Comparison of ENCODE assay signal across 29 mouse cellular contexts in genomic region chr7:93424717-93425116, GRCm38 (mm10).
DNase-seq lines count a peak whose midpoint lies in the region; ATAC-seq and TF ChIP-seq lines count a peak whose summit lies in the region.
"Had no signal": no experiment of that assay in that cellular context is flagged by ENCODE, and none has a peak within 500 bp of the region (broad histone marks: within the 10 kb centered on the region; RNA-seq: fewer than 3 reads in every experiment).

No protein-coding gene starts in this region.

- no peak overlapping the region for H3K27ac ChIP-seq in forebrain, postnatal 0 days (ENCODE audit: low read depth, low read length)
- no peak overlapping the region for H3K27ac ChIP-seq in forebrain, embryonic 11.5 days (ENCODE audit: low read depth, low read length)
- H3K27ac ChIP-seq in heart, embryonic 12.5 days (ENCODE audit: poor library complexity, severe bottlenecking), result no peak overlapping the region
- no peak overlapping the region for H3K27ac ChIP-seq in heart, postnatal 0 days (ENCODE audit: low read depth)
- no peak overlapping the region for H3K27ac ChIP-seq in lung, postnatal 0 days (ENCODE audit: low read length)
- H3K27ac ChIP-seq: embryonic facial prominence, embryonic 12.5 days; forebrain, embryonic 15.5 days; gastrocnemius, adult 2 months; kidney, embryonic 15.5 days; limb, embryonic 12.5 days; liver, embryonic 15.5 days; lung, embryonic 15.5 days; stomach, embryonic 15.5 days had no signal

- ATAC-seq in forebrain, postnatal 0 days, result no peak; the same call in 1 of the 2 replicates
- ATAC-seq in forebrain, embryonic 11.5 days (replicated peaks; ENCODE audit: low FRiP score), result no peak
- ATAC-seq in heart, embryonic 12.5 days (ENCODE audit: insufficient number of reproducible peaks, low FRiP score), result peak; percentile 53; the same call in 1 of the 2 replicates
- ATAC-seq in heart, postnatal 0 days (ENCODE audit: insufficient read depth, low read depth), result no peak
- ATAC-seq in lung, postnatal 0 days, result no peak
- ATAC-seq: activated CD4-positive, CD25-positive, alpha-beta regulatory T cell, adult 4 months; forebrain, embryonic 15.5 days; hindbrain, embryonic 16.5 days had no signal

- H3K4me1 ChIP-seq in forebrain, postnatal 0 days (ENCODE audit: insufficient read depth), result no peaks in the 10 kb centered on the region
- no peaks in the 10 kb centered on the region for H3K4me1 ChIP-seq in forebrain, embryonic 11.5 days (replicated peaks; ENCODE audit: control insufficient read depth, insufficient read depth, low read length)
- no peaks in the 10 kb centered on the region for H3K4me1 ChIP-seq in heart, embryonic 12.5 days (replicated peaks)
- H3K4me1 ChIP-seq in heart, postnatal 0 days (ENCODE audit: control insufficient read depth, insufficient read depth), result no peaks in the 10 kb centered on the region
- H3K4me1 ChIP-seq in lung, postnatal 0 days (ENCODE audit: insufficient read depth, low read depth, low read length), result no peaks in the 10 kb centered on the region
- H3K4me1 ChIP-seq: embryonic facial prominence, embryonic 12.5 days; forebrain, embryonic 15.5 days; kidney, embryonic 15.5 days; limb, embryonic 12.5 days; liver, embryonic 15.5 days; lung, embryonic 15.5 days; stomach, embryonic 15.5 days had no signal

- H3K9me3 ChIP-seq in forebrain, postnatal 0 days (ENCODE audit: low read length), result no peaks in the 10 kb centered on the region
- H3K9me3 ChIP-seq in forebrain, embryonic 11.5 days (ENCODE audit: control insufficient read depth, low read length), result no peaks in the 10 kb centered on the region
- no peaks in the 10 kb centered on the region for H3K9me3 ChIP-seq in heart, embryonic 12.5 days (replicated peaks)
- no peaks in the 10 kb centered on the region for H3K9me3 ChIP-seq in heart, postnatal 0 days (replicated peaks; ENCODE audit: control insufficient read depth, low read length)
- no peaks in the 10 kb centered on the region for H3K9me3 ChIP-seq in lung, postnatal 0 days (ENCODE audit: low read length)
- H3K9me3 ChIP-seq: embryonic facial prominence, embryonic 12.5 days; forebrain, embryonic 15.5 days; kidney, embryonic 15.5 days; limb, embryonic 12.5 days; liver, embryonic 15.5 days; lung, embryonic 15.5 days; stomach, embryonic 15.5 days had no signal

- no peak for TF ChIP-seq EP300 in heart, postnatal 0 days (IDR thresholded peaks at IDR 0.05; ENCODE audit: low read depth)
- no peak for TF ChIP-seq EP300 in lung, postnatal 0 days (IDR thresholded peaks at IDR 0.05)

- H3K36me3 ChIP-seq in forebrain, postnatal 0 days (ENCODE audit: insufficient read depth), result no peaks in the 10 kb centered on the region
- no peaks in the 10 kb centered on the region for H3K36me3 ChIP-seq in forebrain, embryonic 11.5 days (ENCODE audit: control insufficient read depth, insufficient read depth, low read length)
- H3K36me3 ChIP-seq in heart, embryonic 12.5 days, result no peaks in the 10 kb centered on the region
- no peaks in the 10 kb centered on the region for H3K36me3 ChIP-seq in heart, postnatal 0 days (replicated peaks; ENCODE audit: control insufficient read depth, insufficient read depth, low read length)
- no peaks in the 10 kb centered on the region for H3K36me3 ChIP-seq in lung, postnatal 0 days (ENCODE audit: insufficient read depth, low read length)
- H3K36me3 ChIP-seq: embryonic facial prominence, embryonic 12.5 days; forebrain, embryonic 15.5 days; kidney, embryonic 15.5 days; limb, embryonic 12.5 days; liver, embryonic 15.5 days; lung, embryonic 15.5 days; stomach, embryonic 15.5 days had no signal

- H3K4me2 ChIP-seq in forebrain, postnatal 0 days (ENCODE audit: low read depth), result no peak overlapping the region
- no peak overlapping the region for H3K4me2 ChIP-seq in forebrain, embryonic 11.5 days (ENCODE audit: low read depth, low read length, severe bottlenecking)
- no peak overlapping the region for H3K4me2 ChIP-seq in heart, embryonic 12.5 days
- no peak overlapping the region for H3K4me2 ChIP-seq in heart, postnatal 0 days (ENCODE audit: low read depth, low read length)
- no peak overlapping the region for H3K4me2 ChIP-seq in lung, postnatal 0 days (replicated peaks; ENCODE audit: low read depth, low read length)
- H3K4me2 ChIP-seq: embryonic facial prominence, embryonic 12.5 days; forebrain, embryonic 15.5 days; kidney, embryonic 15.5 days; limb, embryonic 12.5 days; liver, embryonic 15.5 days; lung, embryonic 15.5 days; stomach, embryonic 15.5 days had no signal

- no peak overlapping the region for H3K9ac ChIP-seq in forebrain, postnatal 0 days
- H3K9ac ChIP-seq in forebrain, embryonic 11.5 days (ENCODE audit: low read length), result no peak overlapping the region
- H3K9ac ChIP-seq in heart, embryonic 12.5 days, result no peak overlapping the region
- H3K9ac ChIP-seq in heart, postnatal 0 days (replicated peaks; ENCODE audit: low read depth, low read length), result no peak overlapping the region
- no peak overlapping the region for H3K9ac ChIP-seq in lung, postnatal 0 days (replicated peaks; ENCODE audit: low read depth)
- H3K9ac ChIP-seq: embryonic facial prominence, embryonic 12.5 days; forebrain, embryonic 15.5 days; kidney, embryonic 15.5 days; limb, embryonic 12.5 days; liver, embryonic 15.5 days; lung, embryonic 15.5 days; stomach, embryonic 15.5 days had no signal

- TF ChIP-seq CTCF in forebrain, postnatal 0 days (IDR thresholded peaks at IDR 0.05; ENCODE audit: low read depth), result no peak
- TF ChIP-seq CTCF in heart, postnatal 0 days (IDR thresholded peaks at IDR 0.05; ENCODE audit: low read depth), result no peak
- no peak for TF ChIP-seq CTCF in lung, postnatal 0 days (IDR thresholded peaks at IDR 0.05)

- no peak overlapping the region for H3K4me3 ChIP-seq in forebrain, postnatal 0 days (ENCODE audit: low read depth, low read length)
- H3K4me3 ChIP-seq in forebrain, embryonic 11.5 days (ENCODE audit: low read depth, low read length), result no peak overlapping the region
- H3K4me3 ChIP-seq in heart, embryonic 12.5 days, result no peak overlapping the region
- H3K4me3 ChIP-seq in heart, postnatal 0 days (ENCODE audit: low read depth, low read length), result no peak overlapping the region
- H3K4me3 ChIP-seq in lung, postnatal 0 days (ENCODE audit: low read depth, low read length), result no peak overlapping the region
- H3K4me3 ChIP-seq: embryonic facial prominence, embryonic 12.5 days; forebrain, embryonic 15.5 days; gastrocnemius, adult 2 months; kidney, embryonic 15.5 days; limb, embryonic 12.5 days; liver, embryonic 15.5 days; lung, embryonic 15.5 days; stomach, embryonic 15.5 days had no signal

- H3K27me3 ChIP-seq in forebrain, postnatal 0 days (ENCODE audit: insufficient read depth, low read length), result no peaks in the 10 kb centered on the region
- H3K27me3 ChIP-seq in forebrain, embryonic 11.5 days (ENCODE audit: control insufficient read depth, insufficient read depth, low read length), result no peaks in the 10 kb centered on the region
- H3K27me3 ChIP-seq in heart, embryonic 12.5 days (replicated peaks), result no peaks in the 10 kb centered on the region
- H3K27me3 ChIP-seq in heart, postnatal 0 days (ENCODE audit: control insufficient read depth, insufficient read depth, low read length), result no peaks in the 10 kb centered on the region
- no peaks in the 10 kb centered on the region for H3K27me3 ChIP-seq in lung, postnatal 0 days (replicated peaks; ENCODE audit: insufficient read depth, low read length)
- H3K27me3 ChIP-seq: embryonic facial prominence, embryonic 12.5 days; forebrain, embryonic 15.5 days; kidney, embryonic 15.5 days; limb, embryonic 12.5 days; liver, embryonic 15.5 days; lung, embryonic 15.5 days; stomach, embryonic 15.5 days had no signal

- DNase-seq in forebrain, postnatal 0 days, result peak; percentile 1
- DNase-seq in forebrain, embryonic 11.5 days (ENCODE audit: low spot score), result no peak
- no peak for DNase-seq in heart, postnatal 4 days
- peak; percentile 88 for DNase-seq in Muller cell, postnatal 12 days (ENCODE audit: inconsistent ontology term)
- DNase-seq in heart, postnatal 0 days (ENCODE audit: low spot score), result peak; percentile 32
- no peak for DNase-seq in lung, postnatal 0 days (ENCODE audit: low spot score)
- DNase-seq: adrenal gland, postnatal 14 days; cerebellum, adult 11-12 months; cerebellum, adult 9-11 months; embryo, embryonic 11 days; gastrocnemius, adult 2 months; gastrocnemius, postnatal 36 days; kidney, adult 18-20 months; kidney, postnatal 25 days; lung, postnatal 36 days; midbrain, embryonic 14.5 days; right cerebral cortex, postnatal 25 days; thymus, adult 18-20 months; thymus, postnatal 25 days had no signal

Comparison
In these comparisons a context has a peak if more than half of its experiments do, and no peak if none do; other contexts are left out.
1. DNase-seq: peak in forebrain, postnatal 0 days (single experiment), Muller cell, postnatal 12 days (single experiment) and heart, postnatal 0 days (single experiment); none in forebrain, embryonic 11.5 days (single experiment), heart, postnatal 4 days (single experiment) and lung, postnatal 0 days (single experiment).